Mouse (Mus musculus) megakaryocyte, embryonic 14.5 days (primary cell): ENCODE data around the gene Mgat4b.

ENCODE experiments used
- FLI1 ChIP-seq: IDR thresholded peaks from 2 replicates; pipeline ENCODE4 v1.6.1; 2012; ENCODE audit warnings: low read length, inconsistent platforms, mixed read lengths
- GATA1 ChIP-seq: IDR thresholded peaks from 3 replicates; pipeline ENCODE4 v1.6.1; 2012; ENCODE audit warnings: mixed read lengths, low read length, inconsistent platforms, borderline replicate concordance

DNA sequence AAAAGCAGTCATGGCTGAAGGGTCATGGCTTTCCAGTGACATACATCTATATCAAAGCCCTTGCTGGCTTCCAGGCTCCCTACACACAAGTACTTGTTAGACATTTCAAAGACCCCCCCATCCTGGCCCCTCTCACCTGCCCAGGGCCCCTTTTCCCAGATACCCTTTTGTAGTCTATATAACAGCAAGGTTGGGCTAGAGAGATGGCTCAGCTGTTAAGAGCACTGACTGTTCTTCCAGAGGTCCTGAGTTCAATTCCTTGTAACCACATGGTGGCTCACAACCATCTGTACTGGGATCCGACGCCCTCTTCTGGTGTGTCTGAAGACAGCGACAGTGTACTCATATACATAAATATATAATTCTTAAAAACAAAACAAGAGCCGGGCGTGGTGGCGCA lies 3.9 kb downstream of the Mgat4b start:
- TF ChIP-seq GATA1 (no peak), FLI1 (no peak)
